Mouse (Mus musculus): ENCODE results near the gene Elavl1. TPM values are rescaled to one million over a fixed set of nuclear protein-coding genes. Genes with fewer than 3 reads are reported as not detected.
"Not testable (repeated sequence)": the region's sequence is repeated elsewhere in the genome, so short reads cannot be mapped to it uniquely, and the experiment has no call there.

The Elavl1 gene
- polyA plus RNA-seq, 1 experiment, result 19.3 TPM

GRCm38 (mm10) chr8:4359362-4359761, 34.1 kb upstream of the Elavl1 start:
- Histone ChIP-seq H3K27me3 (ENCODE audit: control insufficient read depth, insufficient read depth, low read length) (no peaks in the 10 kb centered on the region), H3K4me1 (ENCODE audit: control insufficient read depth, insufficient read depth, insufficient read length) (no peaks in the 10 kb centered on the region), H3K4me3 (ENCODE audit: extremely low read depth, insufficient read depth, insufficient read length) (no peak overlapping the region), H3K36me3 (ENCODE audit: control insufficient read depth, insufficient read depth, low read length) (no peaks in the 10 kb centered on the region), H3K27ac (ENCODE audit: insufficient read depth, low read length) (no peak overlapping the region)
- TF ChIP-seq POLR2A (IDR thresholded peaks at IDR 0.05; ENCODE audit: low read depth, low read length) (no peak), CTCF (IDR thresholded peaks at IDR 0.05; ENCODE audit: extremely low read depth, insufficient read depth, insufficient read length, insufficient replicate concordance) (no peak)
- no peak for DNase-seq (ENCODE audit: low read depth in 1 of 2, low spot score in 2 of 2)
- 41% methylated on average over 3 of the region's 3 CpGs for WGBS

GRCm38 (mm10) chr8:4355455-4355854, 30.2 kb upstream of the Elavl1 start:
- H3K36me3 ChIP-seq (ENCODE audit: control insufficient read depth, insufficient read depth, low read length), result no peaks in the 10 kb centered on the region
- no peaks in the 10 kb centered on the region for H3K4me1 ChIP-seq (ENCODE audit: control insufficient read depth, insufficient read depth, insufficient read length)
- TF ChIP-seq CTCF (IDR thresholded peaks at IDR 0.05; ENCODE audit: extremely low read depth, insufficient read depth, insufficient read length, insufficient replicate concordance), result no peak
- TF ChIP-seq POLR2A (IDR thresholded peaks at IDR 0.05; ENCODE audit: low read depth, low read length), result no peak
- H3K4me3 ChIP-seq (ENCODE audit: extremely low read depth, insufficient read depth, insufficient read length), result no peak overlapping the region
- 94% methylated on average over 10 of the region's 10 CpGs for WGBS
- no peak overlapping the region for H3K27ac ChIP-seq (ENCODE audit: insufficient read depth, low read length)
- no peaks in the 10 kb centered on the region for H3K27me3 ChIP-seq (ENCODE audit: control insufficient read depth, insufficient read depth, low read length)
- DNase-seq (ENCODE audit: low read depth in 1 of 2, low spot score in 2 of 2), result no peak

- no peaks in the 10 kb centered on the region for H3K27me3 ChIP-seq (ENCODE audit: control insufficient read depth, insufficient read depth, low read length)
- H3K36me3 ChIP-seq (ENCODE audit: control insufficient read depth, insufficient read depth, low read length), result no peaks in the 10 kb centered on the region
- WGBS, result 100% methylated on average over 1 of the region's 1 CpGs
- H3K27ac ChIP-seq (ENCODE audit: insufficient read depth, low read length), result no peak overlapping the region
- TF ChIP-seq POLR2A (IDR thresholded peaks at IDR 0.05; ENCODE audit: low read depth, low read length) (no peak), CTCF (IDR thresholded peaks at IDR 0.05; ENCODE audit: extremely low read depth, insufficient read depth, insufficient read length, insufficient replicate concordance) (no peak)
- no peaks in the 10 kb centered on the region for H3K4me1 ChIP-seq (ENCODE audit: control insufficient read depth, insufficient read depth, insufficient read length)
- no peak overlapping the region for H3K4me3 ChIP-seq (ENCODE audit: extremely low read depth, insufficient read depth, insufficient read length)
- no peak for DNase-seq (ENCODE audit: low read depth in 1 of 2, low spot score in 2 of 2)
These were observed 29.3 kb upstream of the Elavl1 start for GRCm38 (mm10) chr8:4354516-4354915.

- WGBS, result 90% methylated on average over 4 of the region's 4 CpGs
- Histone ChIP-seq H3K4me1 (ENCODE audit: control insufficient read depth, insufficient read depth, insufficient read length) (no peaks in the 10 kb centered on the region), H3K4me3 (ENCODE audit: extremely low read depth, insufficient read depth, insufficient read length) (no peak overlapping the region), H3K36me3 (ENCODE audit: control insufficient read depth, insufficient read depth, low read length) (no peaks in the 10 kb centered on the region), H3K27me3 (ENCODE audit: control insufficient read depth, insufficient read depth, low read length) (no peaks in the 10 kb centered on the region), H3K27ac (ENCODE audit: insufficient read depth, low read length) (no peak overlapping the region)
- no peak for DNase-seq (ENCODE audit: low read depth in 1 of 2, low spot score in 2 of 2)
- TF ChIP-seq CTCF (IDR thresholded peaks at IDR 0.05; ENCODE audit: extremely low read depth, insufficient read depth, insufficient read length, insufficient replicate concordance), result no peak
- no peak for TF ChIP-seq POLR2A (IDR thresholded peaks at IDR 0.05; ENCODE audit: low read depth, low read length)
These were observed 28.5 kb upstream of the Elavl1 start for GRCm38 (mm10) chr8:4353741-4354140.

GRCm38 (mm10) chr8:4352562-4352961, 27.3 kb upstream of the Elavl1 start:
- not testable (repeated sequence) for H3K4me3 ChIP-seq (ENCODE audit: extremely low read depth, insufficient read depth, insufficient read length); H3K4me1 ChIP-seq (ENCODE audit: control insufficient read depth, insufficient read depth, insufficient read length); H3K27ac ChIP-seq (ENCODE audit: insufficient read depth, low read length); DNase-seq (ENCODE audit: low read depth in 1 of 2, low spot score in 2 of 2); H3K27me3 ChIP-seq (ENCODE audit: control insufficient read depth, insufficient read depth, low read length); H3K36me3 ChIP-seq (ENCODE audit: control insufficient read depth, insufficient read depth, low read length)
- 94% methylated on average over 6 of the region's 6 CpGs for WGBS

- 88% methylated on average over 3 of the region's 3 CpGs for WGBS
- Histone ChIP-seq H3K4me1 (ENCODE audit: control insufficient read depth, insufficient read depth, insufficient read length) (0 out of 2 replicates have a peak, but pooled peaks cover 3% of the 10 kb centered on the region), H3K27ac (ENCODE audit: insufficient read depth, low read length) (no peak overlapping the region), H3K36me3 (ENCODE audit: control insufficient read depth, insufficient read depth, low read length) (no peaks in the 10 kb centered on the region), H3K4me3 (ENCODE audit: extremely low read depth, insufficient read depth, insufficient read length) (no peak overlapping the region), H3K27me3 (ENCODE audit: control insufficient read depth, insufficient read depth, low read length) (no peaks in the 10 kb centered on the region)
- TF ChIP-seq CTCF (IDR thresholded peaks at IDR 0.05; ENCODE audit: extremely low read depth, insufficient read depth, insufficient read length, insufficient replicate concordance), result no peak
- no peak for TF ChIP-seq POLR2A (IDR thresholded peaks at IDR 0.05; ENCODE audit: low read depth, low read length)
- no peak for DNase-seq (ENCODE audit: low read depth in 1 of 2, low spot score in 2 of 2)
These were observed 25.4 kb upstream of the Elavl1 start for GRCm38 (mm10) chr8:4350618-4351017.

GRCm38 (mm10) chr8:4349335-4349734, 24.1 kb upstream of the Elavl1 start:
- no peak for DNase-seq (ENCODE audit: low read depth in 1 of 2, low spot score in 2 of 2)
- 76% methylated on average over 1 of the region's 1 CpGs for WGBS

More at GRCm38 (mm10) chr8:4349335-4349734, 24.1 kb upstream of the Elavl1 start:
- H3K27ac ChIP-seq (ENCODE audit: insufficient read depth, low read length), result no peak overlapping the region
- H3K36me3 ChIP-seq (ENCODE audit: control insufficient read depth, insufficient read depth, low read length), result no peaks in the 10 kb centered on the region
- TF ChIP-seq CTCF (IDR thresholded peaks at IDR 0.05; ENCODE audit: extremely low read depth, insufficient read depth, insufficient read length, insufficient replicate concordance) (no peak), POLR2A (IDR thresholded peaks at IDR 0.05; ENCODE audit: low read depth, low read length) (no peak)
- 0 out of 2 replicates have a peak, but pooled peaks cover 3% of the 10 kb centered on the region for H3K4me1 ChIP-seq (ENCODE audit: control insufficient read depth, insufficient read depth, insufficient read length)
- H3K4me3 ChIP-seq (ENCODE audit: extremely low read depth, insufficient read depth, insufficient read length), result no peak overlapping the region
- H3K27me3 ChIP-seq (ENCODE audit: control insufficient read depth, insufficient read depth, low read length), result no peaks in the 10 kb centered on the region

All from spleen, adult 2 months (tissue).